Mouse (Mus musculus): ENCODE data around the gene Ppp1r12b. TPM values are rescaled to one million over a fixed set of nuclear protein-coding genes. Genes with fewer than 3 reads are reported as not detected.

The Ppp1r12b gene
- polyA plus RNA-seq, 2 experiments: 9.2 to 11.4 TPM

DNA sequence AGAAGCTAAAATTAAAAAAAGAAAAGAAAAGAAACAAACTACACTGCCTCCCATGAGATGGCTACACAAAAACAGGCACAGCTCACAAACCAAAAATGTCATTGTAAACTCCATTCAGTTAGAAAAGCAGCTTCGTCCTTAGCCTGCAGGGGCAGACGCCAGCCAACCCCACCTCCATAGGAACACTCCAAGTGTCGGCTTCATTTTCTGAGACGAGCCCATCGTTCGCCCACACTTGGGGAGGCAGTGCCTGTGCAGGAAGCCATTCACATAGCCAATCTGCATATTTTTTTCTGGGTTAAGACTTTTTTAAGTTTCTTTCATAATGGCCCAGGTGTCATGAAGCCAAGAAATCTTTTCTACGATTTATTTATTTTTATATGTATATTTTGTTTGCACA, 8.2 kb downstream of the Ppp1r12b start:
- H3K9ac ChIP-seq (ENCODE audit: low read depth, low read length, severe bottlenecking): no peak overlapping the region
- DNase-seq (ENCODE audit: low spot score) (no peak), ATAC-seq (ENCODE audit: low FRiP score, low read depth) (no peak)
- no peaks in the 10 kb centered on the region for H3K9me3 ChIP-seq (ENCODE audit: control insufficient read depth, low read length)
- H3K4me3 ChIP-seq (replicated peaks; ENCODE audit: low read length): no peak overlapping the region
- no peak for TF ChIP-seq POLR2A (IDR thresholded peaks at IDR 0.05; ENCODE audit: borderline replicate concordance, extremely low read depth, insufficient read depth, insufficient read length)
- H3K4me2 ChIP-seq (replicated peaks; ENCODE audit: low read depth, low read length, severe bottlenecking): no peak overlapping the region
- H3K27ac ChIP-seq (replicated peaks; ENCODE audit: low read depth, low read length): no peak overlapping the region
- 86% methylated on average over 7 of the region's 7 CpGs for WGBS
- no peaks in the 10 kb centered on the region for H3K36me3 ChIP-seq (ENCODE audit: control insufficient read depth, insufficient read depth, low read length)
- no peaks in the 10 kb centered on the region for H3K27me3 ChIP-seq (ENCODE audit: control insufficient read depth, insufficient read depth, low read length)
- no peaks in the 10 kb centered on the region for H3K4me1 ChIP-seq (ENCODE audit: control insufficient read depth, insufficient read depth, low read length)

DNA sequence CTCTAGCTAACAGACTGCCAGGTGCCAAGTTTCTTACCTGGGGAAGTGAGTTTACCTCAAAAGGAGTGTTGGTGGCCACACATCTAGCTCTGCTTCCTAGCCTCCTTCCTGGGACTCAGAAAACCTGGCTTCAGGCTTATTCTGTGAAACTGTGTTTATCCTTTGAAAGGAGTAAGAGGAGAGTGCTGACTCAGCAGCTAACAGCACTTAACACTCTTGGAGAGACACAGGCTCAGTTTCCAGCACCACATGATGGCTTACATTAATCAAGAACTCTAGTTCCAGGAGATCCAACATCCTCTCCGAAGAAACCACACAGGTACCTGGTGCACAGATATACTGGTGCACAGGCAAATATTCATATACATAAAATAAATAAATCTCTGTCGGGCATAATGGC, 12.8 kb downstream of the Ppp1r12b start:
- Histone ChIP-seq H3K27ac (replicated peaks; ENCODE audit: low read depth, low read length) (no peak overlapping the region), H3K9me3 (ENCODE audit: control insufficient read depth, low read length) (no peaks in the 10 kb centered on the region), H3K4me1 (ENCODE audit: control insufficient read depth, insufficient read depth, low read length) (no peaks in the 10 kb centered on the region), H3K4me3 (replicated peaks; ENCODE audit: low read length) (no peak overlapping the region), H3K9ac (ENCODE audit: low read depth, low read length, severe bottlenecking) (no peak overlapping the region), H3K27me3 (ENCODE audit: control insufficient read depth, insufficient read depth, low read length) (no peaks in the 10 kb centered on the region), H3K4me2 (replicated peaks; ENCODE audit: low read depth, low read length, severe bottlenecking) (no peak overlapping the region), H3K36me3 (ENCODE audit: control insufficient read depth, insufficient read depth, low read length) (no peaks in the 10 kb centered on the region)
- TF ChIP-seq POLR2A (IDR thresholded peaks at IDR 0.05; ENCODE audit: borderline replicate concordance, extremely low read depth, insufficient read depth, insufficient read length): no peak
- no peak for DNase-seq (ENCODE audit: low spot score)
- WGBS: 85% methylated on average over 2 of the region's 2 CpGs
- no peak for ATAC-seq (ENCODE audit: low FRiP score, low read depth)

DNA sequence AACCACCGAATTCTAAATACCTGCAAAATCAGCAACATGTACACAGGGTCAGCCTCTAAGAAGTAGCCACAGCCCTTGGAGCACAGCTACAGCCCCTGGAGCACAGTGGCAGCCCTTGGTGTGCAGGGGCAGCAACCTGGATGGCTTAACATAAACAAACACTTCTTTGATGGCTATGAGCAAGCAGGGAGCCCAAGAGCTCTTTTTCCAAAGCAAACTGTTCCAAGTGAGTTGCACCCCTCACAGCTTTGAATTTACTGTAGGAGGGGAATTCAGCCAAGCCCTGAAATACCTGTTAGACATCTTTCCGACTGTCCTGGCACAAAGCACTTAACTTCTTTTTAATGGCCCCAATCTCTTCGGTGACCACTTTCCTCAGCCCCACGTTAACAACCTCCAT, 14.9 kb downstream of the Ppp1r12b start:
- DNase-seq (ENCODE audit: low spot score): no peak
- H3K4me2 ChIP-seq (replicated peaks; ENCODE audit: low read depth, low read length, severe bottlenecking): no peak overlapping the region
- H3K4me3 ChIP-seq (replicated peaks; ENCODE audit: low read length): no peak overlapping the region
- H3K4me1 ChIP-seq (ENCODE audit: control insufficient read depth, insufficient read depth, low read length): no peaks in the 10 kb centered on the region
- no peak for ATAC-seq (ENCODE audit: low FRiP score, low read depth)
- no peak overlapping the region for H3K9ac ChIP-seq (ENCODE audit: low read depth, low read length, severe bottlenecking)
- no peaks in the 10 kb centered on the region for H3K27me3 ChIP-seq (ENCODE audit: control insufficient read depth, insufficient read depth, low read length)
- WGBS: 39% methylated on average over 4 of the region's 4 CpGs
- no peaks in the 10 kb centered on the region for H3K36me3 ChIP-seq (ENCODE audit: control insufficient read depth, insufficient read depth, low read length)
- TF ChIP-seq POLR2A (IDR thresholded peaks at IDR 0.05; ENCODE audit: borderline replicate concordance, extremely low read depth, insufficient read depth, insufficient read length): no peak
- no peaks in the 10 kb centered on the region for H3K9me3 ChIP-seq (ENCODE audit: control insufficient read depth, low read length)
- no peak overlapping the region for H3K27ac ChIP-seq (replicated peaks; ENCODE audit: low read depth, low read length)

DNA sequence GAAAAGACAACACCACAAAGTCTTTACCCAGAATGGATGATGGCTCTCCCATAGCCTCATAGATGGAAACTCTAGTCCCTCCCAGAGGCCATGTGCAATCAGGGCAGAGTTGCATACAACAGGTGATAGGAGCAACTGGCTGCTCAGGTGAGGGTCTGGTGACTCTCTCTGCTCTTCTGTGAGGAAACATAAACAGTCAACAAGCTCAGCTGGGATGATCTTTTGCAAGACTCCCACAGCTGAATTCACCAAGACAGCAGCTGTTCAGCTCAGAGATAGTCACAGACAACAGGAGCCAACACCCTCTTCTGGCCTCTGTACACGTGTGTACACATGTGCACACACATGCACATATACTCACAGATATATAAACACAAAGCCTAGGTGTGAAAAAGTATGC, 17.5 kb downstream of the Ppp1r12b start:
- Histone ChIP-seq H3K27ac (replicated peaks; ENCODE audit: low read depth, low read length) (no peak overlapping the region), H3K4me1 (ENCODE audit: control insufficient read depth, insufficient read depth, low read length) (no peaks in the 10 kb centered on the region), H3K9me3 (ENCODE audit: control insufficient read depth, low read length) (no peaks in the 10 kb centered on the region), H3K4me3 (replicated peaks; ENCODE audit: low read length) (no peak overlapping the region), H3K4me2 (replicated peaks; ENCODE audit: low read depth, low read length, severe bottlenecking) (no peak overlapping the region), H3K36me3 (ENCODE audit: control insufficient read depth, insufficient read depth, low read length) (no peaks in the 10 kb centered on the region), H3K9ac (ENCODE audit: low read depth, low read length, severe bottlenecking) (no peak overlapping the region), H3K27me3 (ENCODE audit: control insufficient read depth, insufficient read depth, low read length) (no peaks in the 10 kb centered on the region)
- TF ChIP-seq POLR2A (IDR thresholded peaks at IDR 0.05; ENCODE audit: borderline replicate concordance, extremely low read depth, insufficient read depth, insufficient read length): no peak
- WGBS: 96% methylated on average over 1 of the region's 1 CpGs
- ATAC-seq (ENCODE audit: low FRiP score, low read depth) (no peak), DNase-seq (ENCODE audit: low spot score) (no peak)

DNA sequence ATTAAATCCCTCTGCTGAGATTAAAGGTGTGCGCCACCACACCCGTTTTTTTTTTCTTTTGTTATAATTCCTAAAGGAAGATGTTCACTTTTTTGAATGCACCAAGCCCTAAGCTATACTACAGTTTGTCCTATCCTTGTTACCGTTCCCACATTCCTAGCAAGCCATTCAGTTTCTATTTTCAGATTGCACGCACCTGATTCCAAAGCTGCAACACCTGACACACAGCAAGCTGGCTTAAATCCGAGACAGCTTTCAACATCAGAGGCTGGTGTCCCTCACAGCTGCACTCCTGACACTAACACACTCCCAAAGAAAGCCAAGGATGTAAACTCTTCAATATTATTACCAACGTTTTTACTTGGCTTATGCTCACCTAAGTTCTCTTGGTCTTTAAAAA, 19.4 kb downstream of the Ppp1r12b start:
- no peaks in the 10 kb centered on the region for H3K36me3 ChIP-seq (ENCODE audit: control insufficient read depth, insufficient read depth, low read length)
- no peak overlapping the region for H3K27ac ChIP-seq (replicated peaks; ENCODE audit: low read depth, low read length)
- H3K4me2 ChIP-seq (replicated peaks; ENCODE audit: low read depth, low read length, severe bottlenecking): no peak overlapping the region
- no peak for TF ChIP-seq POLR2A (IDR thresholded peaks at IDR 0.05; ENCODE audit: borderline replicate concordance, extremely low read depth, insufficient read depth, insufficient read length)
- DNase-seq (ENCODE audit: low spot score) (no peak), ATAC-seq (ENCODE audit: low FRiP score, low read depth) (no peak)
- no peak overlapping the region for H3K9ac ChIP-seq (ENCODE audit: low read depth, low read length, severe bottlenecking)
- 86% methylated on average over 6 of the region's 6 CpGs for WGBS
- H3K27me3 ChIP-seq (ENCODE audit: control insufficient read depth, insufficient read depth, low read length): no peaks in the 10 kb centered on the region
- 0 out of 2 replicates have a peak, but pooled peaks cover 4% of the 10 kb centered on the region for H3K4me1 ChIP-seq (ENCODE audit: control insufficient read depth, insufficient read depth, low read length)
- no peaks in the 10 kb centered on the region for H3K9me3 ChIP-seq (ENCODE audit: control insufficient read depth, low read length)
- no peak overlapping the region for H3K4me3 ChIP-seq (replicated peaks; ENCODE audit: low read length)

DNA sequence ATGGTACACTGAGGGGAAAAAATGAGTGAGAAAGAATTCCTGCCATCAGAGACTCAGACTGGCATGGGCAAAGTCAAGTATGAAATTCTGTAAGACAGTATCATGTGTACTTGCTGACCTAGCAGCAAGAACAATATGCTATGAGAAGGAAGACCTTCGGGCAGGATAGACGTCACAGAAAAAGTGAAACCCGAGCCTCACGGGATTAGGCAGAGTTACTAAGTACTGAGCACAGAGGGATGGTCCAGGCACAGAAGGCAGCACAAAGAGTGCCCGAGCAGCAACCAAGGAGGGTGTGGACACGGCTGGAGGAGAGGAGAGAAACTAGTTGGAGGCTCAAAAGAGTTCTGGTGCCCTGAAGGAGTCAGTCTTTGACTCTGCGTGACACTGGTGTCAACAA, 23.3 kb downstream of the Ppp1r12b start:
- no peak for TF ChIP-seq POLR2A (IDR thresholded peaks at IDR 0.05; ENCODE audit: borderline replicate concordance, extremely low read depth, insufficient read depth, insufficient read length)
- no peak overlapping the region for H3K4me2 ChIP-seq (replicated peaks; ENCODE audit: low read depth, low read length, severe bottlenecking)
- DNase-seq (ENCODE audit: low spot score): no peak
- H3K36me3 ChIP-seq (ENCODE audit: control insufficient read depth, insufficient read depth, low read length): no peaks in the 10 kb centered on the region
- no peaks in the 10 kb centered on the region for H3K9me3 ChIP-seq (ENCODE audit: control insufficient read depth, low read length)
- H3K27ac ChIP-seq (replicated peaks; ENCODE audit: low read depth, low read length): no peak overlapping the region
- H3K9ac ChIP-seq (ENCODE audit: low read depth, low read length, severe bottlenecking): no peak overlapping the region
- no peak overlapping the region for H3K4me3 ChIP-seq (replicated peaks; ENCODE audit: low read length)
- WGBS: 38% methylated on average over 7 of the region's 7 CpGs
- no peaks in the 10 kb centered on the region for H3K27me3 ChIP-seq (ENCODE audit: control insufficient read depth, insufficient read depth, low read length)
- ATAC-seq (ENCODE audit: low FRiP score, low read depth): no peak
- 0 out of 2 replicates have a peak, but pooled peaks cover 4% of the 10 kb centered on the region for H3K4me1 ChIP-seq (ENCODE audit: control insufficient read depth, insufficient read depth, low read length)
